Mouse (Mus musculus): ENCODE results near the gene Insc. TPM values are rescaled to one million over a fixed set of nuclear protein-coding genes. Genes with fewer than 3 reads are reported as not detected.

Insc gene
- 14.9 and 18.1 TPM in 2 replicates for polyA plus RNA-seq (2014; fragmentation: Nextera tagmentation; extraction: Ambion mirVana)

GRCm38 (mm10) chr7:114743022-114743780 lies at the start of gene Insc:
Gene Insc, plus strand, starts transcription at chr7:114743694.
- Histone ChIP-seq H3K4me1 (ENCODE audit: control insufficient read depth, insufficient read depth, low read length) (peaks cover 9% of the 10 kb centered on the region), H3K27ac (replicated peaks; ENCODE audit: low read depth, low read length) (no peak within 1 kb of the TSS), H3K4me3 (ENCODE audit: low read depth, low read length) (no peak within 1 kb of the TSS), H3K9ac (ENCODE audit: low read depth, low read length) (no peak within 1 kb of the TSS), H3K4me2 (ENCODE audit: low read depth, low read length) (no peak within 1 kb of the TSS), H3K27me3 (replicated peaks; ENCODE audit: control insufficient read depth, insufficient read depth, low read length) (0 out of 2 replicates have a peak, but pooled peaks cover 4% of the 10 kb centered on the region), H3K36me3 (ENCODE audit: control insufficient read depth, insufficient read depth, low read length) (no peaks in the 10 kb centered on the region), H3K9me3 (ENCODE audit: control insufficient read depth, low read length) (no peaks in the 10 kb centered on the region)
- 67% methylated on average over 5 of the region's 5 CpGs for WGBS
- DNase-seq (ENCODE audit: low spot score) (peak; percentile 22), ATAC-seq (ENCODE audit: low read depth) (no peak)

- Histone ChIP-seq H3K9me3 (ENCODE audit: control insufficient read depth, low read length) (no peaks in the 10 kb centered on the region), H3K27ac (replicated peaks; ENCODE audit: low read depth, low read length) (no peak overlapping the region), H3K27me3 (replicated peaks; ENCODE audit: control insufficient read depth, insufficient read depth, low read length) (no peaks in the 10 kb centered on the region), H3K9ac (ENCODE audit: low read depth, low read length) (no peak overlapping the region), H3K4me2 (ENCODE audit: low read depth, low read length) (no peak overlapping the region), H3K4me1 (ENCODE audit: control insufficient read depth, insufficient read depth, low read length) (no peaks in the 10 kb centered on the region), H3K36me3 (ENCODE audit: control insufficient read depth, insufficient read depth, low read length) (no peaks in the 10 kb centered on the region), H3K4me3 (ENCODE audit: low read depth, low read length) (no peak overlapping the region)
- peak; percentile 67; the same call in 1 of the 2 replicates for ATAC-seq (ENCODE audit: low read depth)
- peak; percentile 77 for DNase-seq (ENCODE audit: low spot score)
- WGBS, result 25% methylated on average over 2 of the region's 2 CpGs
Measured at GRCm38 (mm10) chr7:114700871-114701270, 42.6 kb upstream of the Insc start.

- Histone ChIP-seq H3K4me1 (ENCODE audit: control insufficient read depth, insufficient read depth, low read length) (no peaks in the 10 kb centered on the region), H3K36me3 (ENCODE audit: control insufficient read depth, insufficient read depth, low read length) (no peaks in the 10 kb centered on the region), H3K27me3 (replicated peaks; ENCODE audit: control insufficient read depth, insufficient read depth, low read length) (no peaks in the 10 kb centered on the region), H3K4me3 (ENCODE audit: low read depth, low read length) (no peak overlapping the region), H3K9ac (ENCODE audit: low read depth, low read length) (no peak overlapping the region), H3K4me2 (ENCODE audit: low read depth, low read length) (no peak overlapping the region), H3K9me3 (ENCODE audit: control insufficient read depth, low read length) (no peaks in the 10 kb centered on the region), H3K27ac (replicated peaks; ENCODE audit: low read depth, low read length) (no peak overlapping the region)
- 62% methylated on average over 4 of the region's 4 CpGs for WGBS
- ATAC-seq (ENCODE audit: low read depth) (no peak), DNase-seq (ENCODE audit: low spot score) (peak; percentile 60)
Measured at GRCm38 (mm10) chr7:114706716-114707115, 36.8 kb upstream of the Insc start.

- no peak overlapping the region for H3K27ac ChIP-seq (replicated peaks; ENCODE audit: low read depth, low read length)
- WGBS, result 70% methylated on average over 1 of the region's 1 CpGs
- no peaks in the 10 kb centered on the region for H3K27me3 ChIP-seq (replicated peaks; ENCODE audit: control insufficient read depth, insufficient read depth, low read length)
- H3K4me3 ChIP-seq (ENCODE audit: low read depth, low read length), result no peak overlapping the region
- DNase-seq (ENCODE audit: low spot score) (no peak), ATAC-seq (ENCODE audit: low read depth) (no peak)
- no peaks in the 10 kb centered on the region for H3K4me1 ChIP-seq (ENCODE audit: control insufficient read depth, insufficient read depth, low read length)
- H3K4me2 ChIP-seq (ENCODE audit: low read depth, low read length), result no peak overlapping the region
- no peak overlapping the region for H3K9ac ChIP-seq (ENCODE audit: low read depth, low read length)
- no peaks in the 10 kb centered on the region for H3K36me3 ChIP-seq (ENCODE audit: control insufficient read depth, insufficient read depth, low read length)
- H3K9me3 ChIP-seq (ENCODE audit: control insufficient read depth, low read length), result no peaks in the 10 kb centered on the region
Measured at GRCm38 (mm10) chr7:114707398-114707797, 36.1 kb upstream of the Insc start.

GRCm38 (mm10) chr7:114710419-114710818 lies 33.1 kb upstream of the Insc start:
- no peaks in the 10 kb centered on the region for H3K36me3 ChIP-seq (ENCODE audit: control insufficient read depth, insufficient read depth, low read length)
- DNase-seq (ENCODE audit: low spot score) (no peak), ATAC-seq (ENCODE audit: low read depth) (no peak)
- H3K4me2 ChIP-seq (ENCODE audit: low read depth, low read length), result no peak overlapping the region
- H3K9ac ChIP-seq (ENCODE audit: low read depth, low read length), result no peak overlapping the region
- WGBS, result 71% methylated on average over 2 of the region's 2 CpGs
- H3K4me3 ChIP-seq (ENCODE audit: low read depth, low read length), result no peak overlapping the region
- H3K27me3 ChIP-seq (replicated peaks; ENCODE audit: control insufficient read depth, insufficient read depth, low read length), result no peaks in the 10 kb centered on the region
- H3K4me1 ChIP-seq (ENCODE audit: control insufficient read depth, insufficient read depth, low read length), result no peaks in the 10 kb centered on the region
- H3K27ac ChIP-seq (replicated peaks; ENCODE audit: low read depth, low read length), result no peak overlapping the region
- H3K9me3 ChIP-seq (ENCODE audit: control insufficient read depth, low read length), result no peaks in the 10 kb centered on the region

GRCm38 (mm10) chr7:114712523-114712922 lies 31.0 kb upstream of the Insc start:
- H3K9ac ChIP-seq (ENCODE audit: low read depth, low read length), result no peak overlapping the region
- DNase-seq (ENCODE audit: low spot score) (no peak), ATAC-seq (ENCODE audit: low read depth) (no peak)
- H3K27ac ChIP-seq (replicated peaks; ENCODE audit: low read depth, low read length), result no peak overlapping the region
- H3K36me3 ChIP-seq (ENCODE audit: control insufficient read depth, insufficient read depth, low read length), result no peaks in the 10 kb centered on the region
- no peaks in the 10 kb centered on the region for H3K4me1 ChIP-seq (ENCODE audit: control insufficient read depth, insufficient read depth, low read length)
- WGBS, result 48% methylated on average over 1 of the region's 1 CpGs
- H3K27me3 ChIP-seq (replicated peaks; ENCODE audit: control insufficient read depth, insufficient read depth, low read length), result peaks cover 11% of the 10 kb centered on the region
- H3K4me3 ChIP-seq (ENCODE audit: low read depth, low read length), result no peak overlapping the region
- no peak overlapping the region for H3K4me2 ChIP-seq (ENCODE audit: low read depth, low read length)
- no peaks in the 10 kb centered on the region for H3K9me3 ChIP-seq (ENCODE audit: control insufficient read depth, low read length)

GRCm38 (mm10) chr7:114718300-114718699 lies 25.2 kb upstream of the Insc start, which contains the start of gene Calcb:
Gene Calcb, plus strand, starts transcription at chr7:114718643.
- Histone ChIP-seq H3K9me3 (ENCODE audit: control insufficient read depth, low read length) (no peaks in the 10 kb centered on the region), H3K9ac (ENCODE audit: low read depth, low read length) (no peak within 1 kb of the TSS), H3K4me3 (ENCODE audit: low read depth, low read length) (peak within 1 kb of the TSS; percentile 12), H3K27ac (replicated peaks; ENCODE audit: low read depth, low read length) (no peak within 1 kb of the TSS), H3K4me2 (ENCODE audit: low read depth, low read length) (peak within 1 kb of the TSS; percentile 46), H3K27me3 (replicated peaks; ENCODE audit: control insufficient read depth, insufficient read depth, low read length) (peaks cover 45% of the 10 kb centered on the region), H3K36me3 (ENCODE audit: control insufficient read depth, insufficient read depth, low read length) (no peaks in the 10 kb centered on the region), H3K4me1 (ENCODE audit: control insufficient read depth, insufficient read depth, low read length) (peaks cover 14% of the 10 kb centered on the region)
- WGBS, result 5% methylated on average over 11 of the region's 11 CpGs
- no peak for ATAC-seq (ENCODE audit: low read depth)
- no peak for DNase-seq (ENCODE audit: low spot score)

GRCm38 (mm10) chr7:114719381-114720131 lies 23.9 kb upstream of the Insc start:
- H3K9me3 ChIP-seq (ENCODE audit: control insufficient read depth, low read length), result no peaks in the 10 kb centered on the region
- peak overlapping the region; percentile 12 for H3K4me3 ChIP-seq (ENCODE audit: low read depth, low read length)
- peaks cover 14% of the 10 kb centered on the region for H3K4me1 ChIP-seq (ENCODE audit: control insufficient read depth, insufficient read depth, low read length)
- ATAC-seq (ENCODE audit: low read depth) (peak; percentile 62; the same call in 1 of the 2 replicates), DNase-seq (ENCODE audit: low spot score) (peak; percentile 56)
- no peaks in the 10 kb centered on the region for H3K36me3 ChIP-seq (ENCODE audit: control insufficient read depth, insufficient read depth, low read length)
- peak overlapping the region; percentile 46 for H3K4me2 ChIP-seq (ENCODE audit: low read depth, low read length)
- peaks cover 45% of the 10 kb centered on the region for H3K27me3 ChIP-seq (replicated peaks; ENCODE audit: control insufficient read depth, insufficient read depth, low read length)
- H3K9ac ChIP-seq (ENCODE audit: low read depth, low read length), result no peak overlapping the region; the same call in 1 of the 2 replicates
- no peak overlapping the region for H3K27ac ChIP-seq (replicated peaks; ENCODE audit: low read depth, low read length)
- 5% methylated on average over 17 of the region's 17 CpGs for WGBS
